Mouse (Mus musculus): ENCODE results near the gene Snx25. TPM values are rescaled to one million over a fixed set of nuclear protein-coding genes. Genes with fewer than 3 reads are reported as not detected.

Gene Snx25
- total and polyA plus RNA-seq, 2 experiments from 2014 or later, result 2.4 to 14.7 TPM

DNA sequence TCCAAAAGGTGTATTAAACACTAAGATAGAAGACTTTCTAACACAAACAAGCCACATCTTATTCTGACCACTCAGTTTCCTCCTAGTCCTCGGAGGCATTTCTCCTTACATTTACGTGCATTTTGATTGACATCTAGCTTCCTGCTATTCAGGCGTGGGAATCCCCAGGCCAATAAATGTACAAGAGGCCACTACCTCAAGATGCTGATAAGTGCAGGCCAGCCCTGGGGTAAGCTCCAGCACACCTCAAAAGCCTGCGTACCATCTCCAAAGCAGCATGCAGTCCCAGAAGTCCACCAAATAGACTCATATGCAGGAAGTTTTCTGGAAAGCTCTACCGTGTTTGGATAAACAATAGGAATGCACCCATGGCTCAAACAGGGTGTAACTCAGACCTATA is 8.5 kb downstream of the Snx25 start:
- Histone ChIP-seq H3K4me2 (ENCODE audit: low read depth, low read length) (no peak overlapping the region), H3K9ac (replicated peaks; ENCODE audit: low read depth, low read length) (no peak overlapping the region), H3K4me3 (ENCODE audit: low read depth, low read length) (no peak overlapping the region), H3K36me3 (replicated peaks; ENCODE audit: control insufficient read depth, insufficient read depth, low read length) (no peaks in the 10 kb centered on the region), H3K27me3 (ENCODE audit: control insufficient read depth, insufficient read depth, low read length) (no peaks in the 10 kb centered on the region), H3K4me1 (ENCODE audit: control insufficient read depth, insufficient read depth) (peaks cover 4% of the 10 kb centered on the region; the same call in 1 of the 2 replicates), H3K9me3 (replicated peaks; ENCODE audit: control insufficient read depth, low read length) (no peaks in the 10 kb centered on the region), H3K27ac (ENCODE audit: low read depth) (no peak overlapping the region)
- TF ChIP-seq CTCF (IDR thresholded peaks at IDR 0.05; ENCODE audit: low read depth) (no peak), EP300 (IDR thresholded peaks at IDR 0.05; ENCODE audit: low read depth) (no peak)
- 52% methylated on average over 5 of the region's 5 CpGs for WGBS
- ATAC-seq (ENCODE audit: insufficient read depth, low read depth) (no peak), DNase-seq (ENCODE audit: low spot score) (peak; percentile 4)

- no peaks in the 10 kb centered on the region for H3K27me3 ChIP-seq (ENCODE audit: control insufficient read depth, insufficient read depth, low read length)
- H3K4me3 ChIP-seq (ENCODE audit: low read depth, low read length), result no peak overlapping the region
- TF ChIP-seq EP300 (IDR thresholded peaks at IDR 0.05; ENCODE audit: low read depth) (no peak), CTCF (IDR thresholded peaks at IDR 0.05; ENCODE audit: low read depth) (no peak)
- H3K4me1 ChIP-seq (ENCODE audit: control insufficient read depth, insufficient read depth), result peaks cover 9% of the 10 kb centered on the region; the same call in 1 of the 2 replicates
- ATAC-seq (ENCODE audit: insufficient read depth, low read depth) (no peak), DNase-seq (ENCODE audit: low spot score) (peak; percentile 2)
- H3K27ac ChIP-seq (ENCODE audit: low read depth), result no peak overlapping the region
- H3K4me2 ChIP-seq (ENCODE audit: low read depth, low read length), result no peak overlapping the region
- WGBS, result 91% methylated on average over 4 of the region's 4 CpGs
- no peaks in the 10 kb centered on the region for H3K9me3 ChIP-seq (replicated peaks; ENCODE audit: control insufficient read depth, low read length)
- no peaks in the 10 kb centered on the region for H3K36me3 ChIP-seq (replicated peaks; ENCODE audit: control insufficient read depth, insufficient read depth, low read length)
- H3K9ac ChIP-seq (replicated peaks; ENCODE audit: low read depth, low read length), result no peak overlapping the region
Measured at GRCm38 (mm10) chr8:46142498-46143081, 9.4 kb downstream of the Snx25 start.

- no peak overlapping the region for H3K4me2 ChIP-seq (ENCODE audit: low read depth, low read length)
- no peak for ATAC-seq (ENCODE audit: insufficient read depth, low read depth)
- no peak overlapping the region for H3K9ac ChIP-seq (replicated peaks; ENCODE audit: low read depth, low read length)
- no peak overlapping the region for H3K27ac ChIP-seq (ENCODE audit: low read depth)
- H3K4me1 ChIP-seq (ENCODE audit: control insufficient read depth, insufficient read depth), result peaks cover 9% of the 10 kb centered on the region; the same call in 1 of the 2 replicates
- no peaks in the 10 kb centered on the region for H3K9me3 ChIP-seq (replicated peaks; ENCODE audit: control insufficient read depth, low read length)
- TF ChIP-seq CTCF (IDR thresholded peaks at IDR 0.05; ENCODE audit: low read depth) (no peak), EP300 (IDR thresholded peaks at IDR 0.05; ENCODE audit: low read depth) (no peak)
- WGBS, result 73% methylated on average over 3 of the region's 3 CpGs
- no peaks in the 10 kb centered on the region for H3K27me3 ChIP-seq (ENCODE audit: control insufficient read depth, insufficient read depth, low read length)
- H3K36me3 ChIP-seq (replicated peaks; ENCODE audit: control insufficient read depth, insufficient read depth, low read length), result no peaks in the 10 kb centered on the region
- peak; percentile 1 for DNase-seq (ENCODE audit: low spot score)
- H3K4me3 ChIP-seq (ENCODE audit: low read depth, low read length), result no peak overlapping the region
Measured at GRCm38 (mm10) chr8:46141688-46142087, 10.3 kb downstream of the Snx25 start.

DNA sequence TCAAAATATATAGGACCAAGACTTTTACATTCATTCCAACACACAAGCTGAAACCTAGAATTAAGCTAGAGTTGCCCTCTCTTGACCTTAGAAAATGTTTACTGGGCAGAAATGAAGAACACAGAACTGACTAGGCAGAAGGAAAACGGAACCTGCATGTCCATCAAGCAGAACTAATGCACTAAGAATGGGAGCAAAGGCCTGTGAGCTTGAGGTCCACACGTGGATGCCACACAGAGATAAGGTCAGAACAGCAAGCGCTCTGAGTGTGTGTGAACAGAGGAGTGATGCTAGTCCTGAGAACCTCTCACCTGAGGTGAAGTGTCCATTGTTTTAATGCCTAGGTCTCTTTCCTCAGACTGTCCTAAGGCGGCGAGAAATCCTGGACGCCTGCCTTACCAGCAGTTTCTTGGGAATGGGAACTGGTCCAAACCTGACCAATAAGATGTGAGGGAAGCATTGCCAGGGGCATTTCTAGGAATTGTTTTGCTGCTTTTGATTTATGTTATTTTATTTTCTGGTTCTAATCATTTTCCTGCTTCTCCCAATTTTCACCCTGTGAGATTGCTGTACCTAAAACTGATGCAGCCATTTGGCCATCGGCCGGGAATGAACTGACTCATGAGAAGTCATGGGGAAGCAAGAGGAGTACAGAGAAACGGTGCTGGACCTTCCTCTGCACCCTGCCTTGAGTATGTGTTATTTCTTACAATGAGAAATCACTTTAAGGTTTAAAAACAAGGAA is 11.4 kb downstream of the Snx25 start:
- Histone ChIP-seq H3K9ac (replicated peaks; ENCODE audit: low read depth, low read length) (no peak overlapping the region), H3K4me1 (ENCODE audit: control insufficient read depth, insufficient read depth) (peaks cover 9% of the 10 kb centered on the region; the same call in 1 of the 2 replicates), H3K36me3 (replicated peaks; ENCODE audit: control insufficient read depth, insufficient read depth, low read length) (no peaks in the 10 kb centered on the region), H3K4me2 (ENCODE audit: low read depth, low read length) (no peak overlapping the region), H3K27ac (ENCODE audit: low read depth) (no peak overlapping the region), H3K9me3 (replicated peaks; ENCODE audit: control insufficient read depth, low read length) (no peaks in the 10 kb centered on the region), H3K27me3 (ENCODE audit: control insufficient read depth, insufficient read depth, low read length) (no peaks in the 10 kb centered on the region), H3K4me3 (ENCODE audit: low read depth, low read length) (no peak overlapping the region)
- DNase-seq (ENCODE audit: low spot score), result no peak
- no peak for TF ChIP-seq CTCF (IDR thresholded peaks at IDR 0.05; ENCODE audit: low read depth)
- TF ChIP-seq EP300 (IDR thresholded peaks at IDR 0.05; ENCODE audit: low read depth), result no peak
- WGBS, result 75% methylated on average over 9 of the region's 9 CpGs
- ATAC-seq (ENCODE audit: insufficient read depth, low read depth), result no peak

GRCm38 (mm10) chr8:46137843-46138596 is 13.9 kb downstream of the Snx25 start:
- Histone ChIP-seq H3K4me3 (ENCODE audit: low read depth, low read length) (no peak overlapping the region), H3K9me3 (replicated peaks; ENCODE audit: control insufficient read depth, low read length) (no peaks in the 10 kb centered on the region; the same call in 1 of the 2 replicates), H3K27me3 (ENCODE audit: control insufficient read depth, insufficient read depth, low read length) (no peaks in the 10 kb centered on the region), H3K4me2 (ENCODE audit: low read depth, low read length) (no peak overlapping the region), H3K4me1 (ENCODE audit: control insufficient read depth, insufficient read depth) (peaks cover 6% of the 10 kb centered on the region; the same call in 1 of the 2 replicates), H3K9ac (replicated peaks; ENCODE audit: low read depth, low read length) (no peak overlapping the region), H3K36me3 (replicated peaks; ENCODE audit: control insufficient read depth, insufficient read depth, low read length) (no peaks in the 10 kb centered on the region), H3K27ac (ENCODE audit: low read depth) (no peak overlapping the region)
- TF ChIP-seq EP300 (IDR thresholded peaks at IDR 0.05; ENCODE audit: low read depth) (no peak), CTCF (IDR thresholded peaks at IDR 0.05; ENCODE audit: low read depth) (no peak)
- WGBS, result 66% methylated on average over 10 of the region's 10 CpGs
- DNase-seq (ENCODE audit: low spot score), result no peak
- no peak for ATAC-seq (ENCODE audit: insufficient read depth, low read depth)
